Mouse (Mus musculus): ENCODE measurements around the gene Gm20503. TPM values are rescaled to one million over a fixed set of nuclear protein-coding genes. Genes with fewer than 3 reads are reported as not detected.
A peak's percentile ranks its signal among the peaks of the same experiment; 100 is the strongest.

Gm20503 gene
- 2.2 TPM for polyA plus RNA-seq (2021)

DNA sequence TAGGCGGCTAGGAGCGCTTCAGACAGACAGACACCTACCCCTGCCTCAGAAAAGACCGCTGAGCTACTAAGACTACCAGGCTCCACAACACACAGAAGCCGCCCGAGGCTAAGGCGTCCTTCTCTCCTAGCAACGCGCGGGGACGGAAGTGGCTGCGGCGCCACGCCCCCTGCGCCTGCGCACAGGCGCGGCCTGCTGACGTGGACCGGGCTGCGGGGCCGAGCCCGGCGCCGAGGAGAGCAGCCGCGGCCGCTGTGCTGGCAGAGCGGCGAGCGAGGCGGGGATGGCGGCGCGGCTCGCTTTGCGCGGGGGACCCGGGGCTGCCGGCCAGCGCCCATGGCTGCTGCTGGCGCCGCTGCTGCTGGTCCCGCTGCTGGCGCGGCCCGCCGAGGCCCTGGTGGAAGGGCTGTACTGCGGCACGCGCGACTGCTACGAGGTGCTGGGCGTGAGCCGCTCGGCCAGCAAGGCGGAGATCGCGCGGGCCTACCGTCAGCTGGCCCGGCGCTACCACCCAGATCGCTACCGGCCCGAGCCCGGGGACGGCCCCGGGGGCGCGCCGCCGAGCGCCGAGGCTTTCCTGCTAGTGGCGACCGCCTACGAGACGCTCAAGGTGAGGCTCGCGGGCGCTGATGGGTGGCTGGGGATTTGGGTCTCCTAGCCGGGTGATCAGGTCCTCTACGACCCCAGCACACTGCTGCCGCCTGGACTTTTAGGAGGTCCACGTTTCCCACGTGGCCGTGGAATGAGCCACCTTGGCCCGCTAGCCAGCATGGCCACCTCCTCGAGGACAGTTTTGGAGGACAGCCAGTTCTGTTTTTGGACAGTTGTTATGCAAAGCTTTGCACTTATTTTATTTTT lies at the start of gene Gm20503:
TSS of gene Gm20503 (plus strand) at position 263 of the 858 bp plus-strand sequence.
- in situ Hi-C loops (cut with MboI; ENCODE audit: low pct_unique_long_range_greater_than_20kb) = no loop called here
- POLR2A ChIA-PET = no interaction called here
- no peak for TF ChIP-seq CTCF (IDR thresholded peaks at IDR 0.05)
- CTCF ChIA-PET = interaction anchor here (0.6 kb wide), 1 partner anchor 106 kb away, joined by 3 read pairs; no protein-coding TSS in a partner anchor
- no peaks in the 10 kb centered on the region for H3K27me3 ChIP-seq
- no peak for DNase-seq (ENCODE audit: low read depth, low spot score)
- peak; percentile 88 for ATAC-seq

DNA sequence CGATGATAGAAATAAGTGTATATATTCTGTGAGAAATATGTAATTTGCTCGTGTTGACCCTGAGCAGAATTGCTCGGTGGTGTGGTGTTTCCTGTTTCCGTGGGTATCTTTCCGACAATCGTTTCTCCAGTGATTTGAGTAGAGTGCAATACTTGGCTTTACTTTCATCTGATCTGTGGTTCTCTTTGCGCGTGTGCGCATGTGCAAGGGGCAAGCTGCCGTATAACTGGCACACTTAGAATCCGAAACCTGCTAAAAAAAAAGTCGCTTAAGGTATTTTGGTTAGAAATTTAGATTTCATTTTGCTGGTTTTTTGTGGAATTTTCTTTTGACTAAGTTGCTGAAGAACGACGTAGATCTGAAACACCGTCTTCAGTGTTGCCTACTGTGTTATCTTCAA lies 41.3 kb upstream of the Gm20503 start:
- in situ Hi-C loops (cut with MboI; ENCODE audit: low pct_unique_long_range_greater_than_20kb) = no loop called here
- TF ChIP-seq CTCF (IDR thresholded peaks at IDR 0.05) = no peak
- ChIA-PET POLR2A (no interaction called here), CTCF (no interaction called here)
- no peaks in the 10 kb centered on the region for H3K27me3 ChIP-seq
- ATAC-seq (no peak), DNase-seq (ENCODE audit: low read depth, low spot score) (no peak)

DNA sequence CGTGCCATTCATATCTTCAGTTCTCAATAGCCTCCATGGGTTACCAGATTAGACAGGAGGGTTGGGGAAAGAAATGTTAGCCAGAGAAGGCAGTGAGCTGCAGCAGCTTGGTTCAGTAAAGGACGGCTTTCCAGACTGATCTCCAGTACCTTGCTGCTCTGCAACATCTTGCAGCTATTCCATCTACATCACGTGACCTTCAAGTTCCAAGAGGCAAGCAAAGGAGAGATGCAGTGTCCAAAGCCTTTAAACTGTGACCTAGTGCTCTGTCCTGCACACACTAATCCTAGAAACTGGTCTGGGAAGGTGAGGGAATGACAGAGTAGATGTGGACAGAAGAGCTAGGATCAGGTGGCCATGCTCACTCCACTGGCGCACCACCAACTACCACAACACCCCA lies 39.7 kb upstream of the Gm20503 start:
- no peaks in the 10 kb centered on the region for H3K27me3 ChIP-seq
- in situ Hi-C loops (cut with MboI; ENCODE audit: low pct_unique_long_range_greater_than_20kb) = no loop called here
- ATAC-seq (no peak), DNase-seq (ENCODE audit: low read depth, low spot score) (no peak)
- TF ChIP-seq CTCF (IDR thresholded peaks at IDR 0.05) = no peak
- ChIA-PET CTCF (interaction anchor here (1.2 to 1.6 kb wide), 2 partner anchors 8 to 36 kb away, joined by 3 to 4 read pairs; no protein-coding TSS in a partner anchor), POLR2A (no interaction called here)

DNA sequence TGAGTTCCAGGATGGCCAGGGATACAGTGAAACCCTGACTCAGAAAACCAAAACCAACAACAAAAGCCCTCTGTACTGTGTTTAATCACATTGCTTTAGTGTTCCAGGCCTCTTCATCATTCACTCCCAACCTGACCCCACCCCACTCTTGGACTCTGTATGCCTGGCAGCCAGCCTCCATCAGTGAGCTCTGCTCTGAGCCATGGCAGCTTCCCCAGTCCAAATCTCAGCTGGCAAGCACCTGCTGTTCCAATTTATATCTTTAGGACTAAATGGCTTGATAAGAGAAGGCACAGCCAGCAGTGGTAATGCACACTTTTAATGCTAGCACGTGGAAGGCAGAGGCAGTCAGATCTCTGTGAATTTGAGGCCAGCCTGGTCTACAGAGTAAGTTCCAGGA lies 37.9 kb upstream of the Gm20503 start:
- ChIA-PET CTCF (no interaction called here), POLR2A (no interaction called here)
- ATAC-seq (no peak), DNase-seq (ENCODE audit: low read depth, low spot score) (no peak)
- in situ Hi-C loops (cut with MboI; ENCODE audit: low pct_unique_long_range_greater_than_20kb) = no loop called here
- no peaks in the 10 kb centered on the region for H3K27me3 ChIP-seq
- no peak for TF ChIP-seq CTCF (IDR thresholded peaks at IDR 0.05)

DNA sequence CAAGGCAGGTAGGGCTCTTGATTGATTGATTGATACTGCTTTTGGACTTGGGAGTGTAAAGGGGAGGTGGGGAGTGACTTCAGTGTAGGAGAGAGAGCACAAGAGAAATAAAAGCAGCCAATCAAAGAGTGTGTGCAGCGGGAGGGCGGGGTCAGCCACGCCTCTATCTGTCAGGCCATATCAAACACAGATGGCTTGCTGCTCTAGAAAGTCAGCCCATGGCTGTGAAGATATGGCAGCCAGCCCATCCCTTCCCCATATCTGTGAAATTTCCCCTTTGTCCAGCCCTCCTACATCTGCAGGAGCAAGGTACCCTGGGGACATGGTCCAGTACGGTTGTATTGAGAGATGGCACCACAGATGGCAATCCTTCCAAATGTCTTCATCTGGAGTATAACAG lies 32.3 kb upstream of the Gm20503 start:
- DNase-seq (ENCODE audit: low read depth, low spot score) (no peak), ATAC-seq (no peak)
- POLR2A ChIA-PET = no interaction called here
- H3K27me3 ChIP-seq = no peaks in the 10 kb centered on the region
- CTCF ChIA-PET = interaction anchor here (1.0 kb wide), 1 partner anchor 8 kb away, joined by 3 read pairs; no protein-coding TSS in a partner anchor
- in situ Hi-C loops (cut with MboI; ENCODE audit: low pct_unique_long_range_greater_than_20kb) = no loop called here
- TF ChIP-seq CTCF (IDR thresholded peaks at IDR 0.05) = no peak

DNA sequence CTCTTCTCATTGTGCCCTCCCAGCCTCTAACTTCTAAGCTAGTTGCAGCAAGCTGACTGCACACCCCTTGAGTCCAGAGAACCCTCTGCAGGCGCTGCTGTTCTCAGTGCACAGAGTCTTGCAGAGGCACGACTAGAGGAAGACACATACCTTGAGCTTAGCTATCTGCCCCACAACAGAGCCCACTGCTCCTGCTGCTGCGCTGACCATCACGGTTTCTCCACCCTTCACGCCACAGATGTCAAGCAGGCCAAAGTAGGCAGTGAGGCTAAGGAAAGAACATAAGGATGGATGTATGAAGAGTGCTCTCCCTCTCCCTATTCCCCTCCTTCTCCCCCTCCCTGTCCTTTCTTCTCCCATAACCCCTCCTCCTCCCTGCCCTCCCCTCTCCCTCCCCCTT lies 27.3 kb upstream of the Gm20503 start:
- DNase-seq (ENCODE audit: low read depth, low spot score) = no peak
- in situ Hi-C loops (cut with MboI; ENCODE audit: low pct_unique_long_range_greater_than_20kb) = no loop called here
- H3K27me3 ChIP-seq = peaks cover 3% of the 10 kb centered on the region
- no peak for TF ChIP-seq CTCF (IDR thresholded peaks at IDR 0.05)
- POLR2A ChIA-PET = no interaction called here
- CTCF ChIA-PET = interaction anchor here (1.2 kb wide), 1 partner anchor 24 kb away, joined by 3 read pairs; no protein-coding TSS in a partner anchor
- no peak for ATAC-seq

DNA sequence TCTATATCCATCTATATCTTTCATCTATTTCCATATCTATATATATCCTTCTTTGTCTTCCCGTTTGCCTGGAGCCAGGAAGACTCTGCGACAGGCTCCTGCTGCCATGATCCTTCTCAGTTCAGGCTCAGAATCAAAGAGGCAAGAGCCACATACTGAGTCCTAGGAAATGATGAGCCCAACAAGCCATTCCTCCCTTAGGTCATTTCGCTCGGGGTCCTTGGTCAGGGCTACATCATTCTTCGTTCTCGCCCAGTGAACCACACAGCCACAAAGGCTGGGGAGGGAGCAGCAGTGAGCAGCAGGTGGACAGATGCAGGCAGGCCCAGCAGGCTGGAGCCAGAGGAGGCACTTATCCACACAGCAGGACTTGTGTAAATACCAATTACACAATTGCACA lies 21.6 kb upstream of the Gm20503 start:
- H3K27me3 ChIP-seq = peaks cover 3% of the 10 kb centered on the region
- ChIA-PET POLR2A (interaction anchor here (0.6 kb wide), 1 partner anchor 100 kb away, joined by 5 read pairs; no protein-coding TSS in a partner anchor), CTCF (interaction anchor here (1.5 to 10.4 kb wide), 2 partner anchors 17 to 55 kb away, joined by 3 to 121 read pairs; partner anchors contain the start of gene Dnajc25)
- no peak for ATAC-seq
- in situ Hi-C loops (cut with MboI; ENCODE audit: low pct_unique_long_range_greater_than_20kb) = no loop called here
- no peak for TF ChIP-seq CTCF (IDR thresholded peaks at IDR 0.05)
- DNase-seq (ENCODE audit: low read depth, low spot score) = no peak

DNA sequence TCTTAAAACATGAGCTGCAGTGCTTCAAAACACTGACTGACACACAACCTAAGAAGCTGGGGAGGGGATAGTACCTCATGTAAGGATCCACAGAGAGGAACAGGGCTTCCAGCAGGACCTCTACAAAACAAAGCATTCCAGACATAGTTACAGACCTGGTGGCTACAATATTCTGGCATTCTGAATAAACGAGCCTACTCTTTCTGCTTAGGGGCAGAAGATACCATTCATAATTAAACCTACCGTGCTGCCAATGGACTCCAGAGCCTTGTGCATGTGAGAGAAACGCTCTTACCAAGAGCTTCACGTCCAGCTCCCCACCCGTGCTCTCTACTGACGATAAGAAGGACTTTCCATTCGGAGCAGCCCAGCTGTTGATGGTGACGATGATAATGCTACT lies 20.2 kb upstream of the Gm20503 start:
- no peak for TF ChIP-seq CTCF (IDR thresholded peaks at IDR 0.05)
- ChIA-PET POLR2A (interaction anchor here (1.4 kb wide), 1 partner anchor 17 kb away, joined by 4 read pairs; no protein-coding TSS in a partner anchor), CTCF (interaction anchor here (1.5 to 10.4 kb wide), 2 partner anchors 15 to 54 kb away, joined by 3 to 121 read pairs; partner anchors contain the start of gene Dnajc25)
- DNase-seq (ENCODE audit: low read depth, low spot score) (no peak), ATAC-seq (no peak)
- in situ Hi-C loops (cut with MboI; ENCODE audit: low pct_unique_long_range_greater_than_20kb) = no loop called here
- peaks cover 3% of the 10 kb centered on the region for H3K27me3 ChIP-seq

DNA sequence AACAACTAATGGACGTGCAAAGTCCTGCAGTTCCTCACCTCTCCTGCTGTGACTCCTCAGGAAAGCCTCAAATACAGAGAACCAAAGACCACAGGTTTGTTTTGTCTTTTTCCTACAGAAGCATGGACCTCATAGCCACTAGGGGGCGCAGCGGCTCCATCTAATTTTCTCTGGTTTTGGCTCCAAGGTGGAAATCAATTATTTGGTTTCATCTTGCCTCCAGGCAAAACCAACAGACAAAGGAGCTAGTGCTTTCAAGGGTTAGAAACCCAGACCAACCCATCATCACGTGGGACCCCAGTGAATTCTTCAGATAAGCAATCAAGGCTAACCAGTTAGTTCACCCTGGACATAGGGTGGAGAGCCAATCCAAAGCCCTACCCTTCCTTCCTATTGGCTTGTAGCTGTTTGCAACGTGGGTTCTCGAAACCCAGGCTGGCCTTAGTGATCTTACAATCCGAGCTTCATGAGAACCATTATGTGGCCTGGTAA lies 17.8 kb upstream of the Gm20503 start:
- no peak for ATAC-seq
- POLR2A ChIA-PET = no interaction called here

DNA sequence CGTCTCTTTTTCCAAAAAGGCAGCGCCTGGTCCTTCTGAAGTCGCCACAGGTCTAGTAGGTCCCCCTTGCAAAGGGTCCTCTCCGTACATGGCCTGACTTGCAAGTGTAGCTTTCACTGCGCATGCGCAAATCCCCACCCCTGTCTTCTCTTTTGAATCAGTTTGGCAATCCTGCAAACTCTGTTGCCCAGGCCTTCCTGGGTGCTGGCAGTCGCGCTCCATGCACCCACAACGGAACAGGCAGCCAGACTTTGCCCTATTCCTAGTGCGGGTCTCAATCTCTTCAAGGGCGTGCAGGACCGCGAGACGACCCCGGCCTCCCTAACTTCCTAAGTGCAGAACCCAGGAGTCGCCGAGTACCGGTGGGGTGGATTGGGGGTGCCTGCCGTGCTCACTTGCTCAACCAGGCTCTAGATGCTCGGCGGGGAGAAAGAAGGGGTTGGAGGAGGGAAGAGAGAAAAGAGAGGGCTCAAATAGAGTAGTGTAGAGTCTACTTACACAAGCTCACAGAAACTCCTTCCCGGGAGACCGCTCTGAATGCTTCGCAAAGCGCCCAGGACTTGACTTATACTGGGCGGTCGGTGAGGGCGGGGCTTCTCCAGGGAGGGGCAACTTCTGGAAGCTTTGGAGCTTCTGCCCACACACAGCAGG lies 16.3 kb upstream of the Gm20503 start, which contains the start of gene Ptgr1:
TSS of gene Ptgr1 (minus strand) at position 580 of the 651 bp plus-strand sequence.
- ATAC-seq (peak; percentile 59), DNase-seq (ENCODE audit: low read depth, low spot score) (no peak)
- ChIA-PET POLR2A (interaction anchor here (0.9 kb wide), 1 partner anchor 40 kb away, joined by 5 read pairs; no protein-coding TSS in a partner anchor), CTCF (interaction anchor here (1.0 to 10.4 kb wide), 3 partner anchors 12 to 25 kb away, joined by 3 to 121 read pairs (median 8); partner anchors contain the start of gene Dnajc25)
- H3K27me3 ChIP-seq = no peaks in the 10 kb centered on the region
- TF ChIP-seq CTCF (IDR thresholded peaks at IDR 0.05) = no peak
- in situ Hi-C loops (cut with MboI; ENCODE audit: low pct_unique_long_range_greater_than_20kb) = no loop called here

More for the DNA sequence above, 17.8 kb upstream of the Gm20503 start:
- DNase-seq (ENCODE audit: low read depth, low spot score) = no peak
- TF ChIP-seq CTCF (IDR thresholded peaks at IDR 0.05) = peak; percentile 78
- in situ Hi-C loops (cut with MboI; ENCODE audit: low pct_unique_long_range_greater_than_20kb) = no loop called here
- CTCF ChIA-PET = interaction anchor here (0.7 to 10.4 kb wide), 11 partner anchors 11 to 132 kb away, joined by 3 to 121 read pairs (median 3); partner anchors contain the start of gene Dnajc25
- H3K27me3 ChIP-seq = no peaks in the 10 kb centered on the region

Data from Patski (cell line).